Mouse (Mus musculus) myocyte (in vitro differentiated cells): ENCODE data around the gene Emilin1. TPM values are rescaled to one million over a fixed set of nuclear protein-coding genes. Genes with fewer than 3 reads are reported as not detected.

Experiments
- H3K27me3 ChIP-seq: one replicate; pipeline ENCODE4 v1.6.1; 2011; ENCODE audit not compliant: control insufficient read depth, insufficient read depth, insufficient read length
- H3K36me3 ChIP-seq: one replicate; pipeline ENCODE4 v1.6.1; 2011; ENCODE audit not compliant: control insufficient read depth, insufficient read depth
- H3K4me2 ChIP-seq: one replicate; pipeline ENCODE4 v1.6.1; 2011; ENCODE audit warnings: low read depth, control low read depth
- H3K4me3 ChIP-seq: one replicate; pipeline ENCODE4 v1.5.1; 2011; ENCODE audit warnings: mild to moderate bottlenecking, control low read depth, moderate library complexity
- H3K79me2 ChIP-seq: one replicate; pipeline ENCODE4 v1.6.1; 2011; ENCODE audit not compliant: control insufficient read depth, insufficient read depth
- H3ac ChIP-seq: one replicate; pipeline ENCODE4 v1.6.1; 2011; ENCODE audit not compliant: control insufficient read depth, insufficient read length
- CEBPB ChIP-seq: IDR thresholded peaks from 2 replicates; pipeline ENCODE4 v1.6.1; 2011; ENCODE audit warnings: mild to moderate bottlenecking, moderate library complexity; ENCODE audit not compliant: poor library complexity, insufficient read depth, severe bottlenecking
- E2F4 ChIP-seq: IDR thresholded peaks from one replicate; pipeline ENCODE4 v1.6.1; 2011; ENCODE audit warnings: mild to moderate bottlenecking, control low read depth, moderate library complexity; ENCODE audit not compliant: insufficient read depth
- MAX ChIP-seq: IDR thresholded peaks from one replicate; pipeline ENCODE4 v1.6.1; 2011; ENCODE audit warnings: low read depth, mild to moderate bottlenecking, control low read depth
- MYOD1 ChIP-seq, 3 experiments: IDR thresholded peaks; one replicate each; pipeline ENCODE4 v1.6.1; 2011; ENCODE audit warnings: control low read depth in 2 of 3, low read depth in 2 of 3, mild to moderate bottlenecking in 2 of 3, moderate library complexity in 1 of 3; ENCODE audit not compliant: insufficient read length in 2 of 3, control insufficient read depth in 1 of 3
- MYOG ChIP-seq, 3 experiments: IDR thresholded peaks; one replicate each; pipeline ENCODE4 v1.6.1; 2011; ENCODE audit warnings: control low read depth in 2 of 3, low read depth in 2 of 3, mild to moderate bottlenecking in 2 of 3; ENCODE audit not compliant: insufficient read length in 2 of 3, control insufficient read depth in 1 of 3, insufficient read depth in 1 of 3
- POLR2A ChIP-seq: IDR thresholded peaks from one replicate; pipeline ENCODE4 v1.6.1; 2011; ENCODE audit warnings: low read depth, mild to moderate bottlenecking, control low read depth, moderate library complexity; ENCODE audit not compliant: insufficient read length
- POLR2AphosphoS2 ChIP-seq: IDR thresholded peaks from one replicate; pipeline ENCODE4 v1.6.1; 2011; ENCODE audit warnings: low read depth, control low read depth; ENCODE audit not compliant: insufficient read length
- REST ChIP-seq: IDR thresholded peaks from one replicate; pipeline ENCODE4 v1.6.1; 2011; ENCODE audit warnings: mild to moderate bottlenecking, control low read depth, moderate library complexity; ENCODE audit not compliant: insufficient read depth, insufficient read length
- SRF ChIP-seq: IDR thresholded peaks from one replicate; pipeline ENCODE4 v1.6.1; 2011; ENCODE audit warnings: low read depth; ENCODE audit not compliant: control insufficient read depth, insufficient read length
- TCF12 ChIP-seq: IDR thresholded peaks from one replicate; pipeline ENCODE4 v1.6.1; 2011; ENCODE audit warnings: mild to moderate bottlenecking, control low read depth; ENCODE audit not compliant: poor library complexity, insufficient read depth, severe bottlenecking
- TCF3 ChIP-seq: IDR thresholded peaks from one replicate; pipeline ENCODE4 v1.6.1; 2011; ENCODE audit warnings: low read depth, control low read depth; ENCODE audit not compliant: insufficient read length
- USF1 ChIP-seq: IDR thresholded peaks from one replicate; pipeline ENCODE4 v1.6.1; 2011; ENCODE audit warnings: low read depth, mild to moderate bottlenecking, control low read depth, moderate library complexity
- polyA plus RNA-seq: library from polyadenylated mRNA; unstranded; fragments of >200 nt; fragmentation: generic; extraction: Trizol; gene quantifications from one replicate; pipeline ENCODE4 v1.2.1, GENCODE M21; 2012; ENCODE audit warnings: missing spikeins

Gene Emilin1
- polyA plus RNA-seq, 1 experiment = 25.8 TPM

DNA sequence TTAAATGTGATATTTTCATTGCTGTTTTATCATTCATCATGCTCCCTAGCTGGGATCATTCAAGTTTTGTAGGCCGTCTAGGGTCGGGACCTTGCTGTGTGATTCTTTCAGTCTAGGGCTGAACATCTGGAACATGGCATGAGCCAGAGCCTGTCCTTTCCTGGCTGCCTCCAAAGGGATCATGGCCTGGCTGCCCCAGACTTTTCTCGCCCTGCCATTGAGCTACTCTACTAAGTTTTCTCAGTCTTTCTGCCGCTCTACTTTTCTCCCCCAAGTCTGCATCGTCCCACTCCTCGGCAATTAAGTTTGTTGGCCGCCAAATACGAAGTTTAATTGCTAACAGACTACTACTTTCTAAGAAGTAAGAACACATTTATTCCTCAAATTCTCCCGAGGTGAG is 44.2 kb upstream of the Emilin1 start:
- H3K27me3 ChIP-seq = no peaks in the 10 kb centered on the region
- peak overlapping the region; percentile 53 for H3ac ChIP-seq
- TF ChIP-seq MAX = no peak
- no peak for TF ChIP-seq TCF3
- TF ChIP-seq REST = no peak
- TF ChIP-seq TCF12 = no peak
- no peak for TF ChIP-seq MYOG (IDR thresholded peaks at IDR 0.05; ENCODE audit: control insufficient read depth in 1 of 3, insufficient read depth in 1 of 3, insufficient read length in 2 of 3, low read depth in 2 of 3)
- no peak for TF ChIP-seq POLR2AphosphoS2
- TF ChIP-seq MYOD1 (IDR thresholded peaks at IDR 0.05; ENCODE audit: control insufficient read depth in 1 of 3, insufficient read length in 2 of 3, low read depth in 2 of 3) = no peak
- no peak for TF ChIP-seq E2F4
- peaks cover 13% of the 10 kb centered on the region for H3K36me3 ChIP-seq
- peak overlapping the region; percentile 89 for H3K4me2 ChIP-seq
- H3K4me3 ChIP-seq = peak overlapping the region; percentile 67
- H3K79me2 ChIP-seq = peaks cover 11% of the 10 kb centered on the region

GRCm38 (mm10) chr5:30869405-30870130 is 43.6 kb upstream of the Emilin1 start:
- H3K27me3 ChIP-seq = no peaks in the 10 kb centered on the region
- peak overlapping the region; percentile 67 for H3K4me3 ChIP-seq
- H3K79me2 ChIP-seq = peaks cover 11% of the 10 kb centered on the region
- peaks cover 18% of the 10 kb centered on the region for H3K36me3 ChIP-seq
- peak; percentile 13 for TF ChIP-seq REST
- TF ChIP-seq USF1 = no peak
- TF ChIP-seq MAX = no peak
- peak; percentile 92 for TF ChIP-seq POLR2AphosphoS2
- TF ChIP-seq TCF12 = no peak
- TF ChIP-seq MYOD1 (IDR thresholded peaks at IDR 0.05; ENCODE audit: control insufficient read depth in 1 of 3, insufficient read length in 2 of 3, low read depth in 2 of 3) = peak in 2 of 3 experiments; percentile 18 to 27
- no peak for TF ChIP-seq CEBPB
- TF ChIP-seq MYOG (IDR thresholded peaks at IDR 0.05; ENCODE audit: control insufficient read depth in 1 of 3, insufficient read depth in 1 of 3, insufficient read length in 2 of 3, low read depth in 2 of 3) = peak in 2 of 3 experiments; percentile 42 to 48
- peak; percentile 95 for TF ChIP-seq POLR2A
- TF ChIP-seq E2F4 = peak; percentile 29
- H3ac ChIP-seq = peak overlapping the region; percentile 53
- H3K4me2 ChIP-seq = peak overlapping the region; percentile 89

DNA sequence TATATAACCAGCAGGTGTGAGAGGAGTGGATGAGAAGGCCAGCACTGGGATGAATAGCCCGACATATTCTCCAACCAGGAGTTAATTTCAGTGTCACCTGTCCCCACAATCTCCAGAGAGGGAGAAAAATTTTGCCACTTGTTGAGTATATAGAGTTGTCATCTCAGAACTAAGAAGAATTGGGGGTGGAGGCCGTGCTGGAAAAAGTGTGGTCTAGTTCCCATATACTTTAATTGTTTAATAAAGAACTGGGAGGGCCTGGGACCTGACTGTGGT is 43.1 kb upstream of the Emilin1 start:
- Histone ChIP-seq H3ac (peak overlapping the region; percentile 53), H3K4me3 (peak overlapping the region; percentile 67), H3K36me3 (peaks cover 23% of the 10 kb centered on the region), H3K79me2 (peaks cover 11% of the 10 kb centered on the region), H3K27me3 (no peaks in the 10 kb centered on the region), H3K4me2 (peak overlapping the region; percentile 89)
- no peak for TF ChIP-seq REST
- TF ChIP-seq MYOD1 (IDR thresholded peaks at IDR 0.05; ENCODE audit: control insufficient read depth in 1 of 3, insufficient read length in 2 of 3, low read depth in 2 of 3) = no peak
- TF ChIP-seq TCF3 = no peak
- TF ChIP-seq USF1 = no peak
- no peak for TF ChIP-seq MYOG (IDR thresholded peaks at IDR 0.05; ENCODE audit: control insufficient read depth in 1 of 3, insufficient read depth in 1 of 3, insufficient read length in 2 of 3, low read depth in 2 of 3)
- TF ChIP-seq SRF = no peak
- no peak for TF ChIP-seq CEBPB
- TF ChIP-seq E2F4 = no peak
- no peak for TF ChIP-seq MAX
- no peak for TF ChIP-seq POLR2AphosphoS2
- no peak for TF ChIP-seq TCF12
- no peak for TF ChIP-seq POLR2A

- H3K4me3 ChIP-seq = no peak overlapping the region
- no peaks in the 10 kb centered on the region for H3K27me3 ChIP-seq
- peaks cover 11% of the 10 kb centered on the region for H3K79me2 ChIP-seq
- H3ac ChIP-seq = no peak overlapping the region
- no peak overlapping the region for H3K4me2 ChIP-seq
- H3K36me3 ChIP-seq = peaks cover 38% of the 10 kb centered on the region
- TF ChIP-seq REST = no peak
- TF ChIP-seq MYOD1 (IDR thresholded peaks at IDR 0.05; ENCODE audit: control insufficient read depth in 1 of 3, insufficient read length in 2 of 3, low read depth in 2 of 3) = no peak
- TF ChIP-seq MAX = no peak
- TF ChIP-seq POLR2AphosphoS2 = no peak
- no peak for TF ChIP-seq MYOG (IDR thresholded peaks at IDR 0.05; ENCODE audit: control insufficient read depth in 1 of 3, insufficient read depth in 1 of 3, insufficient read length in 2 of 3, low read depth in 2 of 3)
- TF ChIP-seq CEBPB = no peak
- TF ChIP-seq TCF3 = no peak
Observed at GRCm38 (mm10) chr5:30872574-30872973, 40.6 kb upstream of the Emilin1 start.

DNA sequence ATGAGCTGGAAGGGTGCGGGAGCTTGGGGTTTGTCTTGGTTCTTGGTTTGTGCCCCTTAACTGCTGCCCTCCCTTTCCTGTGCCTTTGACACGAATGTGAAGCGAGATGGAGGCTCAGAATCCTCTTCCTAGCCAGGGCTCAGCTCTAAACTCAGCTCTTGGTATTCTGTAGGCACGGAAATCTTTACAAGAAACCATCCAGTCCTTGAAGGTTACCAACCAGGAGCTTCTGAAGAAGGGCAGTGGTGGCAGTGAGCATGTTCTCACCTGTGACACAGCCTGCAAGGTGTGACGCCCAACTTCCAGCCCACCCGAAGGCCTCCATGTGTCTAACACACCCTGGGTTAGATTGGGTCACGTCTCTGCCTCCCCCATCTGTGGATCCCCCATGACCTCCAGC is 38.8 kb upstream of the Emilin1 start:
- H3K36me3 ChIP-seq = peaks cover 38% of the 10 kb centered on the region
- H3K27me3 ChIP-seq = no peaks in the 10 kb centered on the region
- no peak overlapping the region for H3K4me2 ChIP-seq
- no peak overlapping the region for H3ac ChIP-seq
- no peak for TF ChIP-seq REST
- no peak for TF ChIP-seq USF1
- no peak for TF ChIP-seq MYOG (IDR thresholded peaks at IDR 0.05; ENCODE audit: control insufficient read depth in 1 of 3, insufficient read depth in 1 of 3, insufficient read length in 2 of 3, low read depth in 2 of 3)
- no peak for TF ChIP-seq CEBPB
- TF ChIP-seq POLR2A = no peak
- TF ChIP-seq TCF12 = no peak
- no peak for TF ChIP-seq MAX
- no peak for TF ChIP-seq MYOD1 (IDR thresholded peaks at IDR 0.05; ENCODE audit: control insufficient read depth in 1 of 3, insufficient read length in 2 of 3, low read depth in 2 of 3)
- no peak for TF ChIP-seq POLR2AphosphoS2
- TF ChIP-seq SRF = no peak
- no peak for TF ChIP-seq TCF3
- TF ChIP-seq E2F4 = no peak
- peaks cover 11% of the 10 kb centered on the region for H3K79me2 ChIP-seq
- no peak overlapping the region for H3K4me3 ChIP-seq
